Mouse (Mus musculus) ES-CJ7 (cell line): ENCODE data around the gene Atg4c.

ENCODE experiments used
- DNase-seq: peaks from one replicate; pipeline ENCODE4 v3.0.0; 2011; ENCODE audit warnings: low read depth, low spot score

Atg4c gene

GRCm38 (mm10) chr4:99186412-99187125 lies 7.2 kb upstream of the Atg4c start:
- no peak for DNase-seq

DNA sequence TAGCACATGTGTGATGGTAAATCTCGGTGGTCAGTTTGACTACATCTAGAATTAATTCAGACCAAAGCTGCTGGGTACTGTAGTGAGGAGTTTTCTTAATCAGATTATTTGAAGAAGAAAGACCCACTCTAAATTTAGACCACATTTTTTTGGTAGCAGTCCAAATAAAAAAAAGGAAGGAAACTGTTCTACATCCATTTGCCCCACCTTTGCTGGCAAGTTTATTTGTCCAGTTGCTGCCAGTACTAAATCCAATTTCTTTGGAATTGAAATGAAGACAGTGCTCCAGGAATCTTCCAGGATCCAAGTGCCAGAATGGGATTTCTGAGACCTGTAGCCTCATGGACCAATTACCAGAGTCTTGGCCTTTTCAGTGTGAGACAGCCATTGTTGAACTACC lies 1.1 kb upstream of the Atg4c start:
- DNase-seq: no peak

GRCm38 (mm10) chr4:99193214-99193613 lies 520 bp upstream of the Atg4c start:
- DNase-seq: no peak

DNA sequence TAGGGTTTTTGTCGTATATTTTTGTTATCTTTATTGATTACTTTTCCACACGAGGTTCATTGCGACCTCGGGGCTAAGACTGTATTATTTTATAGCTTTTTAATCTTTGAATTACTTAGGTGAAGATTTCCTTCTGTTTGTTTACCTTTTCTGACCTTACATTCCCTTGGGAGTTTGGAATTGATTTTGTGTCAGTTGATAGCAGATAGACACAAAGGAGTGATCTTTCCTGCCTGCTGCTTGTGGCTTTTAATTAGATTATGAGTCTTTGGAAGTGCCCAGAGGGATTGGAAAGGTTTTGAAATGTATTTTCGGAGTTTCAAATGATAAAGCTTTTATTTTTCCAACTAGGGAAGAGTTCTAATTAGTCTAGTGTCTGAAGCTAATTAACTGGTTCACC lies 1.1 kb downstream of the Atg4c start:
- no peak for DNase-seq

DNA sequence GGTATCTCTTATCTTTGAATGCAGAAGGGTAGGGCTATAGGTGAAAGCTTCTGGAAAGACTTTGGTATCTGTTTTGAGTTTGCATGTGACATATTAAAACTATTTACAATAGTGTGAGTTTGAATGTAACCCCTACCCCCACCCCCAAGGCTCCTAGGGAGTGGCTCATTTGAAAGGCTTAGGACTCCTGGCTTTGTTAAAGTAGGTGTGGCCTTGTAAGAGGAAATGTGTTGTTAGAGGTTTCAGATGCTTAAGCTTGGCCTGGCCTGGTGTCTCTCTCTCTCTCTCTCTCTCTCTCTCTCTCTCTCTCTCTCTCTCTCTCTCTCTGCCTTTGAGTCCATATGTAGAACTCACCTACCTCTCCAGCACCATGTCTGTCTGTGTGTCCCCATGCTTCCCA lies 5.0 kb downstream of the Atg4c start:
- peak; percentile 80 for DNase-seq

DNA sequence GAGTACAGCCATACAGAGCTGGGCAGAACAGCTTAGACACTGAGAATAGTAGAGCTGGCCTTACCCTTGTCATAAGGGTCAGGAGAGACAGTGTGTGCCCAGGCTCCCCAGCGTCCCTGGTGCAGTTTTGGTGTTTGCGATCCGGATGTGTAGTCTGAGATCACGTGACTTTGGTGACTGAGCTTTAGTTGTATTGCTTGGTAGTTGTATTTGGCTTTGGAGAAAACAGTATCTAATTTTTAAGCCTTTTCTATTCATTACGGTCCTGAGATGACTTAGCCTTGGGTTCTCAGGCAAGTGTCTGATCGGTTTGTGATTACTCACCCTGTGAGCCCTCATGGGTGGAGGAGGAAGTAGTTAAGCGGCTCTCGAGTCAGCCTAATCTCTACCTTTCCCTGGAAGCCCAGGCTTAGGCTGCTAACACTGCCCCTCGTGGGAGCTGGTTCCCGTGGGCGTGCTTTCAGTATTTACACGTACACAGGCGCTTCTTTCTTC lies 6.1 kb downstream of the Atg4c start:
- peak; percentile 63 for DNase-seq

GRCm38 (mm10) chr4:99200383-99201136 lies 6.8 kb downstream of the Atg4c start:
- no peak for DNase-seq

DNA sequence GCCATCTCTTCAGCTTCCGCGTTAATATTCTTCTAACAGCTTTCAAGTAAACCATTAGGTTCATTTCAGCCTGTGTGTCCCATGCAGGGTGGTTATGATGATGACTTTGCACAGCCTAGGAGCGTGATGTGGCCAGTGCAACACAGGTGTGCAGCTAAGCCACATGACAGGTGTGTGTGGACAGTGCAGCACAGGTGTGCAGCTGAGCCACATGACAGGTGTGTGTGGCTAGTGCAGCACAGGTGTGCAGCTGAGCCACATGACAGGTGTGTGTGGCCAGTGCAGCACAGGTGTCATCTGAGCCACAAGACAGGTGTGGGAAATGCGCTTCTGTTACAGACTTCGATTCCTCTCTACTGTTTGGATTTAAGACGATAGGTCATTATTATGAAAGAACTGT lies 12.0 kb downstream of the Atg4c start:
- DNase-seq: no peak

- no peak for DNase-seq
Measured at GRCm38 (mm10) chr4:99206356-99206755, 12.6 kb downstream of the Atg4c start.

- DNase-seq: no peak
Measured at GRCm38 (mm10) chr4:99210087-99210486, 16.4 kb downstream of the Atg4c start.

DNA sequence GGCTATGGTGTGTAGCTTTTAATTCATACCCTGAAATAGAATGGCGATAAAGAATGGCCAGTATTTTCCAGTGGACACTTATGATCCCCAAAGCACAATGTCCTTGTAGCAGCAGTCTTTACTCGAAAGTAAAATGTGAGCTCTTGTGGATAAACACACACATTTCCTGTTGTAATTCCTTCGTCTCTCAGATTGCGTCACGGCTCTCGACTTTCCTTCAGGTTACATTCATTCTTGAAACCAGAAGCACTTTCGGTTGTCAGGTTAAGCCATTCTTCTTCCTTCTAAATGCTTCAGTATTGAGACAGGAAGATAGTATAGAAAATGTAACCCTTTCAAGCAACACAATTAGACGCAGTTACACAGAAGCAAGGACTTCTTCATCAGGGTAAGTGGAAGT lies 17.9 kb downstream of the Atg4c start:
- no peak for DNase-seq

- DNase-seq: no peak
Measured at GRCm38 (mm10) chr4:99213123-99213522, 19.4 kb downstream of the Atg4c start.

DNA sequence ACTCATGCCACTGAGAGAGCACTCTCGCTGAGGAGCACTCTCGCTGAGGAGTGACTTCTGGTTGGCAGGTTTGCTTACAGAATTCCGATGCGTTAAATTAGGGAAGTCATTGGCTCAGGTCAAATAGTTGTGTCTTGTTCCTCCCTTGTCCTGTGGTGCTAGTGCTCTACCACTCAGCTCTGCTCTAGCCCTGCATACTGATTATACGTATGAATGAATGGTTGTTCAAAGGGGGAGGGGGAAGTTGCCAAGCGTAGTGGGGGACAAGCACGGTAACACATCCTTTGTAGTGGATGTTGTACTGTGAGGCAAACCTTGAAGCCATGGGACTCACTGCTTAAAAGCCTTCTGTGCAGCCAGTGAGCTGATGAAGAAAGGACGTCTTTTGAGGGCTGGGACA lies 28.5 kb downstream of the Atg4c start:
- peak; percentile 54 for DNase-seq

DNA sequence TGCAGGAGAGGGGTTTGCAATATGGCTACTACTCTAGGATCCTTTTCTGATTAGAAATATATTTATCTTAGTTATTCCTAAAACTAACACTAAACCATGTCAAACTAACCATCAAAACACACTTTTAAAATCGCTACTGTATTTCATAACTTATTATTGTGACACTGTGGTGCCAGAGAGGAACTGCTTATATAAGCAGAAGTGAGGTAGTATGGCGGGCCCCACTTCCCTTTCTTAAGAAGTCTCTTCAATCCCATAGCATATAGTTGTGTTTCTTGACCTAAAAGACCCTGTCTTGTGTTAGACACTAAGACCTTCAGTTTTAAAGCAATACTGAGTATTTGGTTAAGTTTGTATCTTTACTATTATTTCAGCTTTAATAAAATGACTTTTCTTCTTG lies 31.1 kb downstream of the Atg4c start:
- no peak for DNase-seq

DNA sequence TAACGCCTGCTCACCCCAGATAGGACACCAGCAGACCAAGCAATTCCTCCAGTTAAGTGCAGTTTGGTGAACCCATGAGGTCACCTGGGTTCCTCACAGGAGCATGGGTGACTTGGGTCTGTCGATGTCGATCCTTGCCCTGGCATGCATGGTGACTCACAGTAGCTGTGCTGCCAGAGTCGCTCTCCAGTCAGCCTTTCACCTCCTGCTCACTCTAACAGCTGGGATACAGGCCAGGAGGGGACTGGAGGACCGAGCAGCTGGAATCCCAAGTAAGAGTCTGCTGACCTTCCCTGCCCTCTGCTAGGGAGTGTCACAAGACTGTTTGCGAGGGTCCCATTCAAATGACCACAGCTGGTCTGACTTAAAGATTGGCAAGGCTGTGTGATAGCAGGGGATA lies 33.5 kb downstream of the Atg4c start:
- DNase-seq: no peak

GRCm38 (mm10) chr4:99229371-99229770 lies 35.6 kb downstream of the Atg4c start:
- no peak for DNase-seq

- peak; percentile 46 for DNase-seq
Measured at GRCm38 (mm10) chr4:99235203-99235856, 41.6 kb downstream of the Atg4c start.

GRCm38 (mm10) chr4:99238305-99238704 lies 44.6 kb downstream of the Atg4c start:
- peak; percentile 68 for DNase-seq

GRCm38 (mm10) chr4:99241674-99242073 lies 47.9 kb downstream of the Atg4c start:
- peak; percentile 81 for DNase-seq

DNA sequence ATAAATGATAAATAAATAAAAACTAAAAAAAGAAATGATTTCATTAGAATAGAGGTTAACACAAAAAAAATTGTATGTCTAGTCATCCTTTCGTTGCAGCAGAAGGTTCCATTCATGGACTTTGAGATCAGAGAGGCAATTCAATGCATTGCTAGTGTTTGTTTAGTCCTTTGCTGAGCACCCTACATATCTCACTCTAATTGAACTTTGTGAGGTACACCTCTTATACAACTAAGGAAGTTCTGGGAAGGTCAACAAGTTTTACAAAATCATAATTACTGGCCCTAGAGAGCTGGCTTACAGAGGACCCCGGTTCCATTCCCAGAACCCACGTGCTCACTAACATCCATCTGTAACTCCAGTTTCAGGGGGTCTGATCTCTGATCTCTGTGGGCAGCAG lies 55.6 kb downstream of the Atg4c start:
- DNase-seq: no peak

DNA sequence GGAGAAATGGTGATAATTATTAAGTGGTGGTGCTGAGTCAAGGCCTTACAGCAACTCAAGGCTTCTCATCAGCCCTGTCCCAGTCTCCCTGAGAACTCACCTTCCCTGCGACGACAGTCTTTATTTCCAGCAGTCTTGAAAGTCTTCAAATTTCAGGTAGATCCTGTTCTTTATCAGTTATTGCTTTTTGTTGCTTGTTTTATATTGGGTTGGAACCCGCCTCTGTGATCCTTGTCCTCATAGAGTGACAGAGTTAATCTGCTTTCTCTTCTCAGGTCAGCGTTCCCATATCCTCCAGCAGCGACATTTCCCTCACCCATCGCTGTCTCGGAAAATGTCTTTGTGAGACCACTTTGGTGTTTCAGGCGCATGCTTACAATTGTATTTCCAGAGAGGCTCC lies 56.1 kb downstream of the Atg4c start:
- DNase-seq: no peak

DNA sequence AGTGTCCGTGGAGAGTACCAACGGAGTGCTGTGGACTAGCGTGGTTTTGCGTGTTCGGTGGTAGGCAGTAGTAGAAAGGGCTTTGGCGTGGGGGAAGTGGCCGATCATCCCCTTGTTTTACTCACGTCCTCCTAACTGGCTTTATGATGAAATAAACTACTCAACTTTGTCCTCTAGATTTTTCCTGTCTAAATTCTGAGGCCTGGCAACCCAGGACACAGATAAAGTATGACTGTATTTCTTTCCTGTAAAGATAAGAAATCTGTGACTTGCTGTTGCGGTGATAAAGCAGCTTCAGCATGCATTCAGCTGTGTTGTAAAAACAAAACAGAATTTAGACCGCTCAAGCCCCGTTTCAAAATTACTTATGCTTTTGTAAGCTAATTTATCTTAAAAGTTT lies 59.2 kb downstream of the Atg4c start:
- no peak for DNase-seq

DNA sequence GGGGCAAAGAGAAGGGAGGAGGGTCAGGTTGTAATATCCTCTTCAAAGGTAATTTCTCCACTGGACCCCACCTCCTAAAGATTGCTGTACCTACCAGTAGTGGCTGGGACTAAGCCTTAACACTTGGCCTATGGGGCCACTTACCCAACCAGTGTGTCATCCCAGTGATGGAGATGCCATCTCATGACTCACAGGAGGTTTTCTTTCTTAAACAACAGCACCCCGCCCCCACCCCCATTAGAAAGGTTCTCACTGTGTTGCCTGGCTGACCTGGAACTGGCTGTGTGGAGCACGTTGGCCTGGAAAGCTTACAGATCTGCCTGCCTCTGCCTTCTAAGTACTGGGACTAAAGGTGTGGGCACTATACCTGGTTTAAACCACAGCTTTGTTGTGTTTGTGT lies 69.5 kb downstream of the Atg4c start:
- DNase-seq: no peak
